Mouse (Mus musculus) midbrain, embryonic 12.5 days (tissue): Measurements from ENCODE around the gene Srsf3. TPM values are rescaled to one million over a fixed set of nuclear protein-coding genes. Genes with fewer than 3 reads are reported as not detected.
"Not testable (repeated sequence)": the region's sequence is repeated elsewhere in the genome, so short reads cannot be mapped to it uniquely, and the experiment has no call there.

Experiments used
- ATAC-seq: fragments of 200-750 bp; cut with Nextera tagmentation; 2 replicates; pipeline ENCODE4 v1.8.0; 2017; ENCODE audit warnings: low read depth, moderate TSS enrichment, moderate library complexity; ENCODE audit not compliant: low FRiP score
- H3K27ac ChIP-seq: fragments of 300-500 bp; sonication (generic); replicated peaks from 2 replicates; pipeline ENCODE4 v1.5.1; 2016; ENCODE audit warnings: mild to moderate bottlenecking
- H3K27me3 ChIP-seq: fragments of 300-500 bp; sonication (generic); 2 replicates; pipeline ENCODE4 v1.6.1; 2016; ENCODE audit warnings: mild to moderate bottlenecking
- H3K36me3 ChIP-seq: fragments of 300-500 bp; sonication (generic); 2 replicates; pipeline ENCODE4 v1.6.1; 2016
- H3K4me1 ChIP-seq: fragments of 300-500 bp; sonication (generic); 2 replicates; pipeline ENCODE4 v1.6.1; 2016
- H3K4me2 ChIP-seq: fragments of 300-500 bp; sonication (generic); replicated peaks from 2 replicates; pipeline ENCODE4 v1.6.1; 2016; ENCODE audit warnings: mild to moderate bottlenecking, moderate library complexity
- H3K4me3 ChIP-seq: fragments of 300-500 bp; sonication (generic); 2 replicates; pipeline ENCODE4 v1.5.1; 2016; ENCODE audit warnings: mild to moderate bottlenecking
- H3K9ac ChIP-seq: fragments of 300-500 bp; sonication (generic); replicated peaks from 2 replicates; pipeline ENCODE4 v1.6.1; 2016; ENCODE audit warnings: mild to moderate bottlenecking, moderate library complexity
- H3K9me3 ChIP-seq: fragments of 300-500 bp; sonication (generic); 2 replicates; pipeline ENCODE4 v1.6.1; 2016; ENCODE audit warnings: mild to moderate bottlenecking
- WGBS: fragments of 180-500 bp; shearing (Covaris S2); methylation state at CpG from one replicate; pipeline ENCODE4 v1.1.7; 2016; 5-methylcytosine and 5-hydroxymethylcytosine counted together
- polyA plus RNA-seq: library from polyadenylated mRNA; unstranded; fragments of >200 nt; fragmentation: Nextera tagmentation; extraction: Ambion mirVana; gene quantifications from 2 replicates; pipeline ENCODE4 v1.2.1, GENCODE M21; 2016

Srsf3 gene
- polyA plus RNA-seq, 1 experiment from 2014 or later, result 734 TPM

DNA sequence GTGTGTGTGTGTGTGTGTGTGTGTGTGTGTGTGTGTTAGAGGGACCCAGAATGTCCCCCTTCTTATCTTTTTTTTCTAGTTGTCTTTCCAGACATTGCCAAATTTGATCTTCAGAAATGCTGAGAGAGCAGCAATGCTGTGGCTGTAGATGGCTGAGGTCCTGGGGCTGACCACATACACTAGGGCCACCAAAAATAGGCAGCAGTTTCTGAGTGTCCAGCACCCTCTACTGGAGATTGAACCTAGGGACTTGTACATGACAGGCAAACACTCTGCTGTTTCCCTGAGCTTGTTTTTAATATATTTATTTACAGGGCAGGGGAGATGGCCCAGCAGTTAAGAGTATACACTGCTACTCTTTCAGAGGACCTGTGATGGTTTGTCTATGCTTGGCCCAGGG is 12.0 kb upstream of the Srsf3 start:
- Histone ChIP-seq H3K9ac (no peak overlapping the region), H3K4me3 (no peak overlapping the region), H3K27me3 (peaks cover 11% of the 10 kb centered on the region; the same call in 1 of the 2 replicates), H3K4me1 (peaks cover 4% of the 10 kb centered on the region; the same call in 1 of the 2 replicates), H3K9me3 (no peaks in the 10 kb centered on the region), H3K36me3 (no peaks in the 10 kb centered on the region), H3K4me2 (no peak overlapping the region), H3K27ac (no peak overlapping the region)
- ATAC-seq, result no peak

DNA sequence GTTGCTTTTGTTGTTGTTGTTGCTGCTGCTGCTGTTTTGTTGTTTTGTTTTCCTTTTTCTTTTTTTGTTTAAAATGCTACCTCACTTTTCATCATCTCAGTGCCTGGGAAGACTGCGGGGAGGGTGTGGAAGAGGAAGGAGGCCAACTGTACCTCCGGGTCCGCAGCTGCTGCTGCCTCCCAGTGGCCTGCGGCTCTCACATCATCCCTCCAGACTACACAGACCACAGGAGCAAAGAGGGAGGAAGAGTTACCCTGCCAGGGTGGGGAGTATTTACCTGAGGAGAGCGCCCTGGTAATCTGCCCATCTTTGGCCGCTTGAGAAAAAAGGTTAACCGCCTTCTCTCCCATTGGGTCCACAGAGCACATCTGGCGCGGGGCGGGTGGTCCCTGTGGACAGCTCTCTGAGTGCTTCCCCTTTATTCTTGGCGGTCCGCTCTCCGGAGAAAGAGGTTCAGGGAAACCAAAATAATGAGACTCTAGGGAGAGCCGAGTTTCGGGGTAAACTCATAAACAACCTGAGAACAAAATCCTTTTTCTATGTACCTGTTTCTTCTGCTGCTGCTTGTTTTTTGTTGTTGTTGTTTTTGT is 10.1 kb upstream of the Srsf3 start:
- H3K4me2 ChIP-seq, result 0 out of 2 replicates have a peak overlapping the region, but pooled peaks have one; percentile 26
- H3K9me3 ChIP-seq, result no peaks in the 10 kb centered on the region
- peaks cover 11% of the 10 kb centered on the region; the same call in 1 of the 2 replicates for H3K27me3 ChIP-seq
- no peak overlapping the region for H3K4me3 ChIP-seq
- peaks cover 4% of the 10 kb centered on the region; the same call in 1 of the 2 replicates for H3K4me1 ChIP-seq
- 30% methylated on average over 15 of the region's 15 CpGs for WGBS
- H3K27ac ChIP-seq, result no peak overlapping the region
- no peaks in the 10 kb centered on the region for H3K36me3 ChIP-seq
- H3K9ac ChIP-seq, result no peak overlapping the region
- no peak for ATAC-seq

DNA sequence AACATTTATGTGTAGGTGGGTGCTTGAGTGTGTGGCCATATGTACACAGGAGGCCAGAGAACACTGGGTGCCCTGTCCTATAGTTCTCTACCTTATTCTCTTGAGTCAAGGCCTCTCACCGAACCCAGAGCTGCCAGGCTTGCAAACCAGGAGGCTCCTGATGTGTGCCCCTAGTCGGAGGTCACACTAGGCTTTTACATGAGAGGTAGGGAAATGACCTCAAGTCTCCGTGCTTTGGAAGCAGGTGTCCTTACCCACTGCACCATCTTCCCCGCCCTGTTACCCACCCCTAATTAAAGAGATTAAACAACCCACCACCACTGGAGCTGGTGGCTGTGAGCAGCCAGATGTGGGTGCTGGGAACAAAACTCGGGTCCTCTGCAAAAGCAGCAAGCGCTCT is 9.1 kb upstream of the Srsf3 start:
- no peak for ATAC-seq
- H3K36me3 ChIP-seq, result no peaks in the 10 kb centered on the region
- 90% methylated on average over 6 of the region's 6 CpGs for WGBS
- H3K4me1 ChIP-seq, result peaks cover 4% of the 10 kb centered on the region; the same call in 1 of the 2 replicates
- H3K9me3 ChIP-seq, result no peaks in the 10 kb centered on the region
- no peak overlapping the region for H3K4me2 ChIP-seq
- no peak overlapping the region for H3K9ac ChIP-seq
- no peak overlapping the region for H3K4me3 ChIP-seq
- H3K27me3 ChIP-seq, result peaks cover 11% of the 10 kb centered on the region; the same call in 1 of the 2 replicates
- H3K27ac ChIP-seq, result no peak overlapping the region

DNA sequence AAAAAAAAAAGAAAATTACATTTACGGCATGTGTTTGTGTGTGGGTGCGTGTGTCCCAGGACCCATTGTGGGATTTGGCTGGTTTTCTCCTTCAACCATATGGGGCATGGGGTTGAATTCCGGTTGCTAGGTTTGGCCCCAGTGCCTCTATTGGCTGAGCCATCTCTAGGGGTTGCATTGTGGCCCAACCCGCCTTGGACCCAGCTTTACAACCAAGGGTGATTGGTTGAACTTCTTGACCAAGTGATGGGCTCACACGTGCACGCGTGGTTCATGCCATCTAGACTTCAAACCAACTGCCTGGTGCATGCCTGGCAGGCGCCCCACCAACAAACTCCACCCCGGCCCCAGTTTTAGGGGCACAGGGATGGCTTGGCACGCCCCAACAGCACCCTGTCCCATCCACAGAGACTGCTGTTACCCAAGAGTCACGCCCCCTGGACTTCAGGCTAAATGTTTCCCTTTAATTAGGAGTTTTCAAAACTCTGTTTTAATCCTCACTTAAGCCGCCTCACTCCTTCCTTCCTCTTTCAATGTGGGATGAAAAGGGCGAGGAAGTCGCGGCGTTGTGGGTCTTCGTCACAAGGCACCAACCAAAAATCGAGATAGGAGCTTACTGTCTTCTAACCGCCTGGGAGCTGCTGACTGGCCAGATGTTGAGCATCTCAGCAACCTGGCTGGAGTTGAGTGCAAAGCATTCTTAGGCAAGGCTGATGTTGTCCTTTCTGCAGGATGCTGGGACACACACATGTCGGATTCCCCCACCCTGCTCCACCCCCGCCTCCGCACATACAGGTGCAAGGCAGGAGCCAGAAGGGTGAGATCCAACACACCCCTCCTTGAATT is 8.2 kb upstream of the Srsf3 start:
- Histone ChIP-seq H3K4me2 (no peak overlapping the region), H3K27me3 (peaks cover 11% of the 10 kb centered on the region; the same call in 1 of the 2 replicates), H3K27ac (no peak overlapping the region), H3K9me3 (no peaks in the 10 kb centered on the region), H3K4me1 (peaks cover 4% of the 10 kb centered on the region; the same call in 1 of the 2 replicates), H3K4me3 (no peak overlapping the region), H3K36me3 (no peaks in the 10 kb centered on the region), H3K9ac (no peak overlapping the region)
- ATAC-seq, result no peak
- WGBS, result 43% methylated on average over 22 of the region's 22 CpGs

DNA sequence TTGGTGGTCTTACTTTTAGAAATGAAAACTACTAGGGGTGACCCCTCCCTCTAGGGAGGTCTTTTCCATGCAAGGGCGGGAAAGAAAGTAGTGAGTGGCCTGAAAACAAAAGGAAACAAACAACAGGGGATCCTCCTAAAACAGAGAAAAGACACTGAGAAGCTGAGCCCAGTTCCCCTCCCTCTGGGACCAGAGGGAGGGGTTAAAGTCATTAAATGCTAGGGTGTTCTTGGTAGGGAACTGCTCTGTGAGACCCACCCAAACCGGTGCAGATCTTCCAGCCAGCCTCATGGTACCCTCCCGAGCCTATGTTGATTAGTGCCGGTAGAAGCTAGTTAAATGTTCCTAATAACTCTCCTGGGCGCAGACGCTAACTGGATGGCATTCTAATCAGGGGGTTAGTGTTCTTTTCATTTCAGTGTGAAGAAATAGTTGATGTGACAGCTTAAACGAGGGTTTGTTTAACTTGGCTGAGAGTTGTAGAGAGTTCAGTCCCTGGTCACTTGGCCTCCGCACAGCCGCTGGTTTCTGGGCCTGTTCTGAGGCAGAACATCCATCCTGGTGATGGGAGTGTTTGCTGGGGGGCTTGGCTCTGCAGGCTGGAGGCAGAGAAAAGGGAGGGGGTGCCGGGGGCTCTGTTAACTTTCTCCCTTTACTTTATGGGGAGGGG is 7.4 kb upstream of the Srsf3 start:
- Histone ChIP-seq H3K9me3 (no peaks in the 10 kb centered on the region), H3K4me3 (no peak overlapping the region), H3K4me2 (no peak overlapping the region), H3K4me1 (peaks cover 4% of the 10 kb centered on the region; the same call in 1 of the 2 replicates), H3K9ac (no peak overlapping the region), H3K27ac (no peak overlapping the region), H3K36me3 (no peaks in the 10 kb centered on the region), H3K27me3 (peaks cover 11% of the 10 kb centered on the region; the same call in 1 of the 2 replicates)
- ATAC-seq, result no peak
- WGBS, result 21% methylated on average over 10 of the region's 10 CpGs

DNA sequence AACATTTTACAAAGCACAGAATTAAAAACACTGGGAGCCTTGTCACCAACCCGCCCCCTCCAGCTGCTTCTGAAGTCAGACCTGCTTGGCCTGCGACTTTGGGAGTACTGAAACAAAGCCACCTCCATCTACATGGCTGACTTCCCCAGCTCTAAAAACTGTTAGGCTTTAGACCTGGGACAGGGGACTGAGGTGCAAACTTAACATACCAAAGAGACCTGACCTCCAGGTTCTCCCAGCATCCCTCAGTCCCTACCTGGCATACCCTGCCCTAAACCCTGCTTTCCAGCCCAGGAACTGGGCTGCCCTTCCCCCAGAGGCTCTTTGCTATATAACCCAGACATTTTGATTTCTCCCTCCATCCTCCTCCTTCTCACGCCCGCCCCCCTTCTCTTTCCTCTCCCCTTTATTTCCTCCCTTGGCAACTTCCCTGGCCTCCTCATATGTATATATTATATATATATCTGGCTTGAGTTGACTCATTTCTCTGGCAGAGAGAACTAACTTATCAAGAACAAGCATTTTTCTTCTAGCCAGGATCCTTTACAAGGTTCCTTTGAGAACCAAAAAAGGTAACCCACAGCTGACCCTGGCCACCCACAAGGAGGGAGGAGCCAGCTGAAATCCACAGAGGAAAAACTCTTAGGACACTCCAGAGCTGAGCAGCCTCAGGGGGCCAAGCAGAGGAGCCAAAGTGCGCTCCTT is 5.6 kb upstream of the Srsf3 start:
- WGBS, result 52% methylated on average over 5 of the region's 5 CpGs

DNA sequence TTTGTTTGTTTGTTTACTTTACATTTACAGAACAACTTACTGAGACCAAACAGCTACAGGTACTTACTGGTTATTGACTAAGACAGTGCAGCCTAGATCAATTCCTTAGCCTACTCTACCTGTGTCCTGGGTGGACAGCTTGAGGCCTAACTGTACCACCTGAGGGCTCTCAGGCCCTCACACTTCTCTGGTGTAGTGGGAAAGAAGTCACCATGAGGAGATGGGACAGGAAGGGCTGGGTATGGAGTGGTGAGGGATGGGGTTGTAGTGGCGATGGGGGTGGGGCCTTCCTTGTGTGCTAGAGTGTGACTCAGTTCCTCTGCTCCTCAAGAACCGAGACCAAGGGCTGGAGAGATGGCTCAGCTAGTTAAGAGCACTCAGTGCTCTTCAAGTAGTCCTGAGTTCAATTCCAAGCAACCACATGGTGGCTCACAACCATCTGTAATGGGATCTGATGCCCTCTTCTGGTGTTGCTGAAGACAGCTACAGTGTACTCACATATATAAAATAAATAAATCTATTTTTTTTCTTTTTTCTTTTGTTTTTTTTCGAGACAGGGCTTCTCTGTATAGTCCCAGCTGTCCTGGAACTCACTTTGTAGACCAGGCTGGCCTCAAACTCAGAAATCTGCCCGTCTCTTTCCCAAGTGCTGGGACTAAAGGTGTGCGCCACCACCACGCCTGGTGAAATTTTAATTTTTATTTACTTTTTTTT is 1.9 kb upstream of the Srsf3 start:
- H3K36me3 ChIP-seq, result no peaks in the 10 kb centered on the region
- H3K9me3 ChIP-seq, result no peaks in the 10 kb centered on the region
- H3K27me3 ChIP-seq, result no peaks in the 10 kb centered on the region
- H3K4me3 ChIP-seq, result no peak overlapping the region
- peaks cover 19% of the 10 kb centered on the region for H3K4me1 ChIP-seq
- WGBS, result 87% methylated on average over 6 of the region's 6 CpGs
- no peak overlapping the region for H3K9ac ChIP-seq
- H3K27ac ChIP-seq, result no peak overlapping the region
- H3K4me2 ChIP-seq, result no peak overlapping the region
- ATAC-seq, result no peak

More for the DNA sequence above, 5.6 kb upstream of the Srsf3 start:
- no peak overlapping the region for H3K4me3 ChIP-seq
- H3K4me2 ChIP-seq, result no peak overlapping the region
- no peak overlapping the region for H3K27ac ChIP-seq
- no peaks in the 10 kb centered on the region for H3K9me3 ChIP-seq
- H3K27me3 ChIP-seq, result peaks cover 11% of the 10 kb centered on the region; the same call in 1 of the 2 replicates
- no peak overlapping the region for H3K9ac ChIP-seq
- H3K36me3 ChIP-seq, result no peaks in the 10 kb centered on the region
- no peak for ATAC-seq
- H3K4me1 ChIP-seq, result peaks cover 10% of the 10 kb centered on the region

DNA sequence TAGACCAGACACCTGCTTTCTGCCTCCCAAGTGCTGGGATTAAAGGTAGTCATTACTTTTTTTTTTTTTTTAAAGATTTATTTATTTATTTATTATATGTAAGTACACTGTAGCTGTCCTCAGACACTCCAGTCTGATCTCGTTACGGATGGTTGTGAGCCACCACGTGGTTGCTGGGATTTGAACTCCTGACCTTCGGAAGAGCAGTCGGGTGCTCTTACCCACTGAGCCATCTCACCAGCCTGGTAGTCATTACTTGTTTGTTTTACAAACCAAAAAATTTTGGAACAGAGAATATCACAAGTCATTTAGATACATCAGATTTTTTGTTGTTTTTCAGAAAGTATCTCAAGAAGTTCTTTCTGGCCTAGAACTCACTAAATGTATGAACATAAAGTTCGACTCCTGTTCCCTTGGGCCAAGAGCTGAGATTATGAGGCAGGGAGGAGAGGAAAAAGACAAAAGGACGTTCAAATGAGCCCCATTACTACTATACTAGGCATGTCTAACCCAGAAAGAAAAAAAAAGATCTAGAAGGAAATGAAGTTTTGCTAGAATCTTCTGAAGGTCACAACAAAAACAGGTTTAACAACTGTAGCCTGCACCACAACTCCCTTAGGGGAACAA is 1.2 kb upstream of the Srsf3 start:
- H3K9ac ChIP-seq, result peak overlapping the region; percentile 89
- H3K4me2 ChIP-seq, result peak overlapping the region; percentile 63
- H3K27ac ChIP-seq, result peak overlapping the region; percentile 98
- H3K27me3 ChIP-seq, H3K36me3 ChIP-seq, ATAC-seq, H3K9me3 ChIP-seq: not testable (repeated sequence)
- H3K4me1 ChIP-seq, result peaks cover 21% of the 10 kb centered on the region
- WGBS, result 60% methylated on average over 7 of the region's 7 CpGs
- peak overlapping the region; percentile 77 for H3K4me3 ChIP-seq

DNA sequence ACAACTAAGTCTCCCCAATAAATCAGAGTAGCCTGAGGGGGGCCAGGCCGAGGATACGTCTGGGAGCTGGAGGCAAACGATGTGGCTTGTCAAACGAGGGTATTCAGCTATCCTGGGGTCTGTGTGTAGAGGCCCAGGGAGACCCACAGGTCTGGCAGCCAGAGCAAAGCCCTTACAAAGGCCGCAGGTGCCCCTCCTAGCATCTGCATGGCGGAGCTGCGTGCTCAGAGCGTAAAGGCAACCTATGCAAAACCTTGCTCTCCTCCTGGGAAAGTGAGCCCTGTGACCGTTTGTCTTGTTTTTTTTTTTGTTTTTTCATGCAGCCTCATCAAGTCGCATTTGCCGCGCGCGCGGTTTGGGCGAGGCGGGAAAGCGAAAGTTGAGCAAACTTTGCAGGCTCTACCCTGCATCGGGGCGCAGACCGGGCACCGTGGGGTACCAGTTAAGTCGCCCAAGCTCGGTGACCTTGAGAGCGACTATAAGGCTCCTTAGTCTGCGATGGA is 606 bp upstream of the Srsf3 start:
- peak overlapping the region; percentile 63 for H3K4me2 ChIP-seq
- peaks cover 6% of the 10 kb centered on the region for H3K36me3 ChIP-seq
- WGBS, result under 1% methylated on average over 26 of the region's 26 CpGs
- peak overlapping the region; percentile 98 for H3K27ac ChIP-seq
- peak overlapping the region; percentile 77 for H3K4me3 ChIP-seq
- 0 out of 2 replicates have a peak, but pooled peaks have one; percentile 13 for ATAC-seq
- peak overlapping the region; percentile 89 for H3K9ac ChIP-seq
- H3K9me3 ChIP-seq, result no peaks in the 10 kb centered on the region
- no peaks in the 10 kb centered on the region for H3K27me3 ChIP-seq
- peaks cover 25% of the 10 kb centered on the region for H3K4me1 ChIP-seq

DNA sequence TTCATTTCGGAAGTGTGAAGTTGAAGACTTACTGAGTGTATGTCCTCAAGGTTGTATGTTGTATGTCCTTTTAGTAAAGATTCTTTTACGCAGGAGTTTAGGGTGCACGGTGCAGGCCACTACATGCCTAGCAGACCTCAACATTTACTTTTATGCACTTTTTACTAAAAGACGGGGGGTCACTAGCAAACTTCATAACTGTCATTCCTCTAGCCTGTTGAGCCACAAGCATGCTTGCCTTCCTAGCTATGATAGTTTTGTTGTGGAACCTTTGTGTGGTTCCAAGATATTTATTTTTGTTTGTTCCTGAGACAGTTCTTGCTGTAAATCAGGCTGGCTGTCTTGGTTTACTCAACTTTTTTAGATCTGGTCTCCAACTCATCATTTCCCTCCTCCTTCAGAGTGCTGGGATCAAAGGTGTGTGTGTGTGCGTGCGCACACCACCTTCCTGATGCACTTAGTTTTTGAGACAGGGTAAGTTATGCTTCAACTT is 1.2 kb downstream of the Srsf3 start:
- WGBS, result under 1% methylated on average over 6 of the region's 6 CpGs
- peaks cover 24% of the 10 kb centered on the region for H3K36me3 ChIP-seq

More for the DNA sequence above, 1.2 kb downstream of the Srsf3 start:
- H3K9ac ChIP-seq, result peak overlapping the region; percentile 92
- peak overlapping the region; percentile 94 for H3K4me2 ChIP-seq
- H3K4me1 ChIP-seq, result peaks cover 31% of the 10 kb centered on the region
- no peak for ATAC-seq
- no peaks in the 10 kb centered on the region for H3K9me3 ChIP-seq
- H3K27me3 ChIP-seq, result no peaks in the 10 kb centered on the region
- no peak overlapping the region for H3K27ac ChIP-seq
- H3K4me3 ChIP-seq, result peak overlapping the region; percentile 77
